8 mouse cellular contexts compared by ENCODE assay signal in genomic region chr5:115317645-115318328, GRCm38 (mm10). TPM values are rescaled to one million over a fixed set of nuclear protein-coding genes. Genes with fewer than 3 reads are reported as not detected.
DNase-seq lines count a peak whose midpoint lies in the region; ATAC-seq lines count a peak whose summit lies in the region.

No protein-coding gene starts in this region.

- H3K9ac ChIP-seq in embryonic facial prominence, embryonic 12.5 days: no peak overlapping the region
- peak overlapping the region; percentile 31; the same call in 1 of the 2 replicates for H3K9ac ChIP-seq in intestine, embryonic 16.5 days (ENCODE audit: low read depth, low read length)
- H3K9ac ChIP-seq in neural tube, embryonic 15.5 days (replicated peaks): no peak overlapping the region

- DNase-seq in left cerebral cortex, postnatal 25 days (ENCODE audit: low spot score in 2 of 2): peak; percentile 34 to 45
- DNase-seq in left cerebral cortex, postnatal 36 days (ENCODE audit: low spot score in 2 of 2): no peak
- no peak for DNase-seq in urinary bladder, postnatal 10 days (ENCODE audit: low spot score)
- no peak for DNase-seq in adrenal gland, postnatal 4 days (ENCODE audit: low spot score in 2 of 2)

- WGBS in embryonic facial prominence, embryonic 12.5 days: under 1% methylated on average over 10 of the region's 10 CpGs
- 8% methylated on average over 10 of the region's 10 CpGs for WGBS in intestine, embryonic 16.5 days
- WGBS in neural tube, embryonic 15.5 days: 5% methylated on average over 10 of the region's 10 CpGs

- no peaks in the 10 kb centered on the region for H3K36me3 ChIP-seq in embryonic facial prominence, embryonic 12.5 days
- H3K36me3 ChIP-seq in intestine, embryonic 16.5 days (ENCODE audit: control insufficient read depth, insufficient read depth, low read length): no peaks in the 10 kb centered on the region
- H3K36me3 ChIP-seq in neural tube, embryonic 15.5 days: no peaks in the 10 kb centered on the region

- 0 out of 2 replicates have a peak overlapping the region, but pooled peaks have one; percentile 1 for H3K4me3 ChIP-seq in embryonic facial prominence, embryonic 12.5 days
- H3K4me3 ChIP-seq in intestine, embryonic 16.5 days (ENCODE audit: low read length): 0 out of 2 replicates have a peak overlapping the region, but pooled peaks have one; percentile 1
- no peak overlapping the region for H3K4me3 ChIP-seq in neural tube, embryonic 15.5 days (replicated peaks)

- H3K9me3 ChIP-seq in embryonic facial prominence, embryonic 12.5 days: no peaks in the 10 kb centered on the region
- H3K9me3 ChIP-seq in intestine, embryonic 16.5 days (ENCODE audit: control insufficient read depth, low read length): no peaks in the 10 kb centered on the region
- no peaks in the 10 kb centered on the region for H3K9me3 ChIP-seq in neural tube, embryonic 15.5 days (replicated peaks)

- H3K4me2 ChIP-seq in embryonic facial prominence, embryonic 12.5 days (replicated peaks): peak overlapping the region; percentile 37
- no peak overlapping the region for H3K4me2 ChIP-seq in intestine, embryonic 16.5 days (ENCODE audit: low read depth, low read length)
- peak overlapping the region; percentile 10; the same call in 1 of the 2 replicates for H3K4me2 ChIP-seq in neural tube, embryonic 15.5 days

- no peaks in the 10 kb centered on the region for H3K27me3 ChIP-seq in embryonic facial prominence, embryonic 12.5 days
- H3K27me3 ChIP-seq in intestine, embryonic 16.5 days (replicated peaks; ENCODE audit: control insufficient read depth, insufficient read depth, low read length): no peaks in the 10 kb centered on the region
- no peaks in the 10 kb centered on the region for H3K27me3 ChIP-seq in neural tube, embryonic 15.5 days (replicated peaks)

- H3K4me1 ChIP-seq in embryonic facial prominence, embryonic 12.5 days: peaks cover 44% of the 10 kb centered on the region
- H3K4me1 ChIP-seq in intestine, embryonic 16.5 days (ENCODE audit: control insufficient read depth, insufficient read depth, low read length): peaks cover 32% of the 10 kb centered on the region
- H3K4me1 ChIP-seq in neural tube, embryonic 15.5 days: peaks cover 37% of the 10 kb centered on the region

- intact Hi-C loops in left cerebral cortex, postnatal 25 days (cut with DNase I): no loop called here
- intact Hi-C loops in left cerebral cortex, postnatal 36 days (cut with DNase I): loop anchor here (2.0 kb wide), 1 partner anchor 17 kb away; the partner anchor contains the start of gene Dynll1

- peak; percentile 55 for ATAC-seq in embryonic facial prominence, embryonic 12.5 days (ENCODE audit: insufficient number of reproducible peaks, insufficient read depth, low FRiP score, low TSS enrichment)
- peak; percentile 33 for ATAC-seq in intestine, embryonic 16.5 days
- no peak for ATAC-seq in neural tube, embryonic 15.5 days (ENCODE audit: low FRiP score)
- ATAC-seq in megakaryocyte progenitor cell, adult 5-6 weeks (replicated peaks; ENCODE audit: poor library complexity): no peak

- H3K27ac ChIP-seq in embryonic facial prominence, embryonic 12.5 days: peak overlapping the region; percentile 95
- peak overlapping the region; percentile 77 for H3K27ac ChIP-seq in intestine, embryonic 16.5 days (ENCODE audit: low read length)
- H3K27ac ChIP-seq in neural tube, embryonic 15.5 days (replicated peaks): peak overlapping the region; percentile 62

RNA-seq across cellular contexts. Expression of gene Srsf9, which starts 9.2 kb away (rescaled TPM):
- total RNA-seq in left cerebral cortex, postnatal 25 days (2021): 10 to 100 TPM; 71.0 to 77.6 TPM
- total RNA-seq in left cerebral cortex, postnatal 36 days (2021): 10 to 100 TPM; 62.5 to 70.6 TPM
- 418 and 420 TPM in 2 replicates for polyA plus RNA-seq in embryonic facial prominence, embryonic 12.5 days (2016; fragmentation: Nextera tagmentation; extraction: Ambion mirVana)
- polyA plus RNA-seq in intestine, embryonic 16.5 days (2015; fragmentation: Nextera tagmentation; extraction: Ambion mirVana): 67.9 and 121 TPM in 2 replicates
- polyA plus RNA-seq in neural tube, embryonic 15.5 days (2015; fragmentation: Nextera tagmentation; extraction: Ambion mirVana): 138 and 154 TPM in 2 replicates
- total RNA-seq in adrenal gland, postnatal 4 days (2021): 10 to 100 TPM; 83.9 to 87.4 TPM
- total RNA-seq in megakaryocyte progenitor cell, adult 5-6 weeks (2015): 76.3 and 79.7 TPM in 2 replicates
- 96.3 and 102 TPM in 2 replicates for total RNA-seq in megakaryocyte progenitor cell, adult 5-6 weeks (2017)

RNA-seq across cellular contexts. Expression of gene Dynll1, which starts 17.0 kb away (rescaled TPM):
- 100 to 1,000 TPM; 713 to 752 TPM for total RNA-seq in left cerebral cortex, postnatal 25 days (2021)
- total RNA-seq in left cerebral cortex, postnatal 36 days (2021): 100 to 1,000 TPM; 638 to 644 TPM
- 1,589 and 1,712 TPM in 2 replicates for polyA plus RNA-seq in embryonic facial prominence, embryonic 12.5 days (2016; fragmentation: Nextera tagmentation; extraction: Ambion mirVana)
- 1,024 and 1,116 TPM in 2 replicates for polyA plus RNA-seq in intestine, embryonic 16.5 days (2015; fragmentation: Nextera tagmentation; extraction: Ambion mirVana)
- 1,284 and 1,328 TPM in 2 replicates for polyA plus RNA-seq in neural tube, embryonic 15.5 days (2015; fragmentation: Nextera tagmentation; extraction: Ambion mirVana)
- total RNA-seq in adrenal gland, postnatal 4 days (2021): 100 to 1,000 TPM; 219 to 273 TPM
- 690 and 788 TPM in 2 replicates for total RNA-seq in megakaryocyte progenitor cell, adult 5-6 weeks (2015)
- 334 and 365 TPM in 2 replicates for total RNA-seq in megakaryocyte progenitor cell, adult 5-6 weeks (2017)

RNA-seq across cellular contexts. Expression of gene Gatc, which starts 23.2 kb away (rescaled TPM):
- 10 to 100 TPM; 19.9 to 20.9 TPM for total RNA-seq in left cerebral cortex, postnatal 25 days (2021)
- 10 to 100 TPM; 20.3 to 21.7 TPM for total RNA-seq in left cerebral cortex, postnatal 36 days (2021)
- polyA plus RNA-seq in embryonic facial prominence, embryonic 12.5 days (2016; fragmentation: Nextera tagmentation; extraction: Ambion mirVana): 29.0 and 30.0 TPM in 2 replicates
- 23.4 and 23.9 TPM in 2 replicates for polyA plus RNA-seq in intestine, embryonic 16.5 days (2015; fragmentation: Nextera tagmentation; extraction: Ambion mirVana)
- 32.2 and 37.0 TPM in 2 replicates for polyA plus RNA-seq in neural tube, embryonic 15.5 days (2015; fragmentation: Nextera tagmentation; extraction: Ambion mirVana)
- 10 to 100 TPM; 19.1 to 20.3 TPM for total RNA-seq in adrenal gland, postnatal 4 days (2021)
- 68.9 and 78.9 TPM in 2 replicates for total RNA-seq in megakaryocyte progenitor cell, adult 5-6 weeks (2015)
- total RNA-seq in megakaryocyte progenitor cell, adult 5-6 weeks (2017): 10.7 and 11.2 TPM in 2 replicates

RNA-seq across cellular contexts. Expression of gene Triap1, which starts 23.2 kb away (rescaled TPM):
- 10 to 100 TPM; 27.0 to 29.0 TPM for total RNA-seq in left cerebral cortex, postnatal 25 days (2021)
- 10 to 100 TPM; 24.2 to 30.0 TPM for total RNA-seq in left cerebral cortex, postnatal 36 days (2021)
- 55.5 and 56.7 TPM in 2 replicates for polyA plus RNA-seq in embryonic facial prominence, embryonic 12.5 days (2016; fragmentation: Nextera tagmentation; extraction: Ambion mirVana)
- polyA plus RNA-seq in intestine, embryonic 16.5 days (2015; fragmentation: Nextera tagmentation; extraction: Ambion mirVana): 62.0 and 67.4 TPM in 2 replicates
- 56.1 and 56.8 TPM in 2 replicates for polyA plus RNA-seq in neural tube, embryonic 15.5 days (2015; fragmentation: Nextera tagmentation; extraction: Ambion mirVana)
- 10 to 100 TPM; 35.1 to 39.6 TPM for total RNA-seq in adrenal gland, postnatal 4 days (2021)
- total RNA-seq in megakaryocyte progenitor cell, adult 5-6 weeks (2015): 39.1 and 43.1 TPM in 2 replicates
- total RNA-seq in megakaryocyte progenitor cell, adult 5-6 weeks (2017): 17.7 and 25.3 TPM in 2 replicates

RNA-seq across cellular contexts. Expression of gene Cox6a1, which starts 31.0 kb away (rescaled TPM):
- 100 to 1,000 TPM; 793 to 810 TPM for total RNA-seq in left cerebral cortex, postnatal 25 days (2021)
- total RNA-seq in left cerebral cortex, postnatal 36 days (2021): 100 to 1,000 TPM; 677 to 817 TPM
- polyA plus RNA-seq in embryonic facial prominence, embryonic 12.5 days (2016; fragmentation: Nextera tagmentation; extraction: Ambion mirVana): 652 and 721 TPM in 2 replicates
- polyA plus RNA-seq in intestine, embryonic 16.5 days (2015; fragmentation: Nextera tagmentation; extraction: Ambion mirVana): 1,462 and 1,500 TPM in 2 replicates
- polyA plus RNA-seq in neural tube, embryonic 15.5 days (2015; fragmentation: Nextera tagmentation; extraction: Ambion mirVana): 1,223 and 1,358 TPM in 2 replicates
- 100 to 1,000 TPM; 720 to 752 TPM for total RNA-seq in adrenal gland, postnatal 4 days (2021)
- 365 and 372 TPM in 2 replicates for total RNA-seq in megakaryocyte progenitor cell, adult 5-6 weeks (2015)
- 67.5 and 102 TPM in 2 replicates for total RNA-seq in megakaryocyte progenitor cell, adult 5-6 weeks (2017)

Comparison
In these comparisons a context has a peak if more than half of its experiments do, and no peak if none do; other contexts are left out.
1. DNase-seq: peak in left cerebral cortex, postnatal 25 days (2 of 2); none in left cerebral cortex, postnatal 36 days (0 of 2), urinary bladder, postnatal 10 days (single experiment) and adrenal gland, postnatal 4 days (0 of 2).
2. ATAC-seq: peak in embryonic facial prominence, embryonic 12.5 days (single experiment) and intestine, embryonic 16.5 days (single experiment); none in neural tube, embryonic 15.5 days (single experiment) and megakaryocyte progenitor cell, adult 5-6 weeks (single experiment).
3. Peak in every context shown above with its lines, with median percentiles within 50 percentile points of each other: H3K27ac ChIP-seq.